Mouse (Mus musculus): ENCODE data around the gene Man2b1. TPM values are rescaled to one million over a fixed set of nuclear protein-coding genes. Genes with fewer than 3 reads are reported as not detected.

Man2b1 gene
- total and polyA plus RNA-seq, 2 experiments from 2014 or later = 18.7 to 29.7 TPM

GRCm38 (mm10) chr8:85071514-85072281, 11.4 kb upstream of the Man2b1 start, which contains the start of gene Dhps:
Gene Dhps (plus strand): TSS chr8:85071757.
- no peaks in the 10 kb centered on the region for H3K27me3 ChIP-seq (ENCODE audit: insufficient read depth, low read length)
- WGBS = under 1% methylated on average over 66 of the region's 68 CpGs
- H3K36me3 ChIP-seq (ENCODE audit: insufficient read depth, low read length) = peaks cover 40% of the 10 kb centered on the region

GRCm38 (mm10) chr8:85072364-85072929, 10.6 kb upstream of the Man2b1 start:
- Histone ChIP-seq H3K27ac (ENCODE audit: low read depth, low read length) (peak overlapping the region; percentile 91), H3K27me3 (ENCODE audit: insufficient read depth, low read length) (no peaks in the 10 kb centered on the region), H3K4me2 (ENCODE audit: low read depth, low read length, poor library complexity, severe bottlenecking) (peak overlapping the region; percentile 47), H3K4me1 (ENCODE audit: insufficient read depth, low read length) (no peaks in the 10 kb centered on the region), H3K9ac (replicated peaks; ENCODE audit: low read length, poor library complexity, severe bottlenecking) (peak overlapping the region; percentile 92; the same call in 1 of the 2 replicates), H3K4me3 (ENCODE audit: low read depth, low read length) (peak overlapping the region; percentile 92), H3K9me3 (ENCODE audit: low read length) (no peaks in the 10 kb centered on the region), H3K36me3 (ENCODE audit: insufficient read depth, low read length) (peaks cover 38% of the 10 kb centered on the region)
- DNase-seq (ENCODE audit: low spot score) = no peak
- no peak for TF ChIP-seq CTCF (IDR thresholded peaks at IDR 0.05)
- 39% methylated on average over 9 of the region's 9 CpGs for WGBS
- no peak for ATAC-seq (ENCODE audit: low FRiP score)

More at GRCm38 (mm10) chr8:85071514-85072281, 11.4 kb upstream of the Man2b1 start, which contains the start of gene Dhps:
- Histone ChIP-seq H3K9me3 (ENCODE audit: low read length) (no peaks in the 10 kb centered on the region), H3K4me1 (ENCODE audit: insufficient read depth, low read length) (no peaks in the 10 kb centered on the region), H3K4me3 (ENCODE audit: low read depth, low read length) (peak within 1 kb of the TSS; percentile 92), H3K4me2 (ENCODE audit: low read depth, low read length, poor library complexity, severe bottlenecking) (peak within 1 kb of the TSS; percentile 47), H3K9ac (replicated peaks; ENCODE audit: low read length, poor library complexity, severe bottlenecking) (peak within 1 kb of the TSS; percentile 92), H3K27ac (ENCODE audit: low read depth, low read length) (peak within 1 kb of the TSS; percentile 91)
- peak; percentile 36 for TF ChIP-seq CTCF (IDR thresholded peaks at IDR 0.05)
- ATAC-seq (ENCODE audit: low FRiP score) = peak; percentile 90
- peak; percentile 96 for DNase-seq (ENCODE audit: low spot score)

GRCm38 (mm10) chr8:85073041-85073612, 9.9 kb upstream of the Man2b1 start:
- Histone ChIP-seq H3K36me3 (ENCODE audit: insufficient read depth, low read length) (peaks cover 37% of the 10 kb centered on the region), H3K4me2 (ENCODE audit: low read depth, low read length, poor library complexity, severe bottlenecking) (peak overlapping the region; percentile 47; the same call in 1 of the 2 replicates)

GRCm38 (mm10) chr8:85074167-85074566, 8.9 kb upstream of the Man2b1 start:
- H3K9me3 ChIP-seq (ENCODE audit: low read length) = no peaks in the 10 kb centered on the region
- TF ChIP-seq CTCF (IDR thresholded peaks at IDR 0.05) = no peak
- no peak for ATAC-seq (ENCODE audit: low FRiP score)
- no peak overlapping the region for H3K4me2 ChIP-seq (ENCODE audit: low read depth, low read length, poor library complexity, severe bottlenecking)
- H3K4me1 ChIP-seq (ENCODE audit: insufficient read depth, low read length) = no peaks in the 10 kb centered on the region
- 83% methylated on average over 10 of the region's 10 CpGs for WGBS
- no peak overlapping the region for H3K4me3 ChIP-seq (ENCODE audit: low read depth, low read length)
- H3K9ac ChIP-seq (replicated peaks; ENCODE audit: low read length, poor library complexity, severe bottlenecking) = no peak overlapping the region
- no peaks in the 10 kb centered on the region for H3K27me3 ChIP-seq (ENCODE audit: insufficient read depth, low read length)
- H3K36me3 ChIP-seq (ENCODE audit: insufficient read depth, low read length) = peaks cover 34% of the 10 kb centered on the region
- DNase-seq (ENCODE audit: low spot score) = no peak
- no peak overlapping the region for H3K27ac ChIP-seq (ENCODE audit: low read depth, low read length)

More at GRCm38 (mm10) chr8:85073041-85073612, 9.9 kb upstream of the Man2b1 start:
- no peaks in the 10 kb centered on the region for H3K4me1 ChIP-seq (ENCODE audit: insufficient read depth, low read length)
- H3K27ac ChIP-seq (ENCODE audit: low read depth, low read length) = no peak overlapping the region
- no peaks in the 10 kb centered on the region for H3K9me3 ChIP-seq (ENCODE audit: low read length)
- no peak overlapping the region for H3K4me3 ChIP-seq (ENCODE audit: low read depth, low read length)
- H3K9ac ChIP-seq (replicated peaks; ENCODE audit: low read length, poor library complexity, severe bottlenecking) = no peak overlapping the region
- no peaks in the 10 kb centered on the region for H3K27me3 ChIP-seq (ENCODE audit: insufficient read depth, low read length)
- TF ChIP-seq CTCF (IDR thresholded peaks at IDR 0.05) = no peak
- DNase-seq (ENCODE audit: low spot score) (no peak), ATAC-seq (ENCODE audit: low FRiP score) (no peak)
- 95% methylated on average over 15 of the region's 15 CpGs for WGBS

GRCm38 (mm10) chr8:85074617-85075016, 8.5 kb upstream of the Man2b1 start:
- no peaks in the 10 kb centered on the region for H3K27me3 ChIP-seq (ENCODE audit: insufficient read depth, low read length)
- no peak overlapping the region for H3K4me2 ChIP-seq (ENCODE audit: low read depth, low read length, poor library complexity, severe bottlenecking)
- DNase-seq (ENCODE audit: low spot score) = no peak
- peaks cover 34% of the 10 kb centered on the region for H3K36me3 ChIP-seq (ENCODE audit: insufficient read depth, low read length)
- WGBS = 93% methylated on average over 10 of the region's 10 CpGs
- H3K4me1 ChIP-seq (ENCODE audit: insufficient read depth, low read length) = 0 out of 2 replicates have a peak, but pooled peaks cover 1% of the 10 kb centered on the region
- no peak for ATAC-seq (ENCODE audit: low FRiP score)
- no peak overlapping the region for H3K27ac ChIP-seq (ENCODE audit: low read depth, low read length)
- TF ChIP-seq CTCF (IDR thresholded peaks at IDR 0.05) = no peak
- no peaks in the 10 kb centered on the region for H3K9me3 ChIP-seq (ENCODE audit: low read length)
- H3K4me3 ChIP-seq (ENCODE audit: low read depth, low read length) = no peak overlapping the region
- no peak overlapping the region for H3K9ac ChIP-seq (replicated peaks; ENCODE audit: low read length, poor library complexity, severe bottlenecking)
